Mouse (Mus musculus): ENCODE data around the gene Gm12887. TPM values are rescaled to one million over a fixed set of nuclear protein-coding genes. Genes with fewer than 3 reads are reported as not detected.

The Gm12887 gene
- not detected in 2 replicates for polyA plus RNA-seq (2012; rRNA removed)

- Histone ChIP-seq H3K4me3 (ENCODE audit: control insufficient read depth, low read depth, low read length) (no peak within 1 kb of the TSS), H3K27me3 (ENCODE audit: control insufficient read depth, insufficient read depth, low read length) (no peaks in the 10 kb centered on the region), H3K36me3 (ENCODE audit: control insufficient read depth, insufficient read depth, low read length) (no peaks in the 10 kb centered on the region), H3K4me1 (ENCODE audit: control insufficient read depth, insufficient read depth, low read length) (no peaks in the 10 kb centered on the region), H3K27ac (ENCODE audit: control insufficient read depth, insufficient read depth, low read depth, low read length) (no peak within 1 kb of the TSS)
- TF ChIP-seq CTCF (IDR thresholded peaks at IDR 0.05; ENCODE audit: control insufficient read depth, insufficient read depth, insufficient replicate concordance, low read depth, low read length) (no peak), POLR2A (IDR thresholded peaks at IDR 0.05; ENCODE audit: control insufficient read depth, low read depth, low read length) (no peak)
Measured at GRCm38 (mm10) chr4:121622003-121622402, at the start of gene Gm12887. Gene Gm12887 (minus strand): TSS chr4:121622103.

- H3K4me1 ChIP-seq (ENCODE audit: control insufficient read depth, insufficient read depth, low read length) = no peaks in the 10 kb centered on the region
- H3K4me3 ChIP-seq (ENCODE audit: control insufficient read depth, low read depth, low read length) = no peak overlapping the region
- H3K27ac ChIP-seq (ENCODE audit: control insufficient read depth, insufficient read depth, low read depth, low read length) = no peak overlapping the region
- H3K36me3 ChIP-seq (ENCODE audit: control insufficient read depth, insufficient read depth, low read length) = no peaks in the 10 kb centered on the region
- no peaks in the 10 kb centered on the region for H3K27me3 ChIP-seq (ENCODE audit: control insufficient read depth, insufficient read depth, low read length)
- TF ChIP-seq CTCF (IDR thresholded peaks at IDR 0.05; ENCODE audit: control insufficient read depth, insufficient read depth, insufficient replicate concordance, low read depth, low read length) (no peak), POLR2A (IDR thresholded peaks at IDR 0.05; ENCODE audit: control insufficient read depth, low read depth, low read length) (no peak)
Measured at GRCm38 (mm10) chr4:121657040-121657439, 35.1 kb upstream of the Gm12887 start.

Other genes starting within 250 kb of the Gm12887 start
- not detected in 2 replicates for gene Gm12886, start 199.0 kb downstream of the Gm12887 start, polyA plus RNA-seq (2012; rRNA removed)

Measured in testis, adult 2 months (tissue).